Mouse (Mus musculus) ES-Bruce4 (cell line): ENCODE results near the gene Plpp7.

ENCODE experiments used
- CTCF ChIP-seq: IDR thresholded peaks from one replicate; pipeline ENCODE4 v1.8.1; 2011; ENCODE audit warnings: low read depth, low read length
- POLR2A ChIP-seq: IDR thresholded peaks from one replicate; pipeline ENCODE4 v1.8.1; 2011; ENCODE audit warnings: low read length; ENCODE audit not compliant: insufficient read depth

- TF ChIP-seq POLR2A (no peak), CTCF (peak; percentile 83)
These were observed 63.4 kb downstream of the Plpp7 start for GRCm38 (mm10) chr2:32158616-32159239.
